Mouse (Mus musculus) cerebellum, adult 2 months (tissue): ENCODE data around the gene Spaca9. TPM values are rescaled to one million over a fixed set of nuclear protein-coding genes. Genes with fewer than 3 reads are reported as not detected.

Experiments used
- DNase-seq, 2 experiments: peaks; one replicate each; pipeline ENCODE4 v3.0.0; 2021
- H3K27ac ChIP-seq: fragments of 200-500 bp; 2 replicates; pipeline ENCODE4 v1.5.1; 2012; ENCODE audit warnings: low read length, control low read depth, inconsistent platforms; ENCODE audit not compliant: insufficient read depth
- H3K27me3 ChIP-seq: fragments of 200-500 bp; 2 replicates; pipeline ENCODE4 v1.6.1; 2012; ENCODE audit warnings: inconsistent platforms, mild to moderate bottlenecking, low read length, moderate library complexity; ENCODE audit not compliant: control insufficient read depth, insufficient read depth
- H3K4me1 ChIP-seq: fragments of 200-500 bp; 2 replicates; pipeline ENCODE4 v1.6.1; 2011; ENCODE audit warnings: low read length; ENCODE audit not compliant: control insufficient read depth, insufficient read depth
- H3K4me3 ChIP-seq: fragments of 200-500 bp; replicated peaks from 2 replicates; pipeline ENCODE3; 2011; ENCODE audit warnings: mild to moderate bottlenecking, low read depth, low read length, control low read depth; ENCODE audit not compliant: insufficient read depth
- CTCF ChIP-seq: fragments of 200-500 bp; IDR thresholded peaks from 2 replicates; pipeline ENCODE4 v1.5.1; 2011; ENCODE audit warnings: low read depth, mild to moderate bottlenecking, control low read depth, low read length, moderate library complexity, borderline replicate concordance; ENCODE audit not compliant: insufficient read depth
- POLR2A ChIP-seq: fragments of 200-500 bp; IDR thresholded peaks from 2 replicates; pipeline ENCODE4 v1.6.1; 2011; ENCODE audit warnings: low read length, control low read depth, borderline replicate concordance; ENCODE audit not compliant: insufficient read depth
- WGBS: fragments of 180-500 bp; shearing (Covaris S2); methylation state at CpG from one replicate; pipeline ENCODE4 v1.1.7; 2018; 5-methylcytosine and 5-hydroxymethylcytosine counted together
- polyA plus RNA-seq: library from polyadenylated mRNA; depleted of rRNA; stranded (reverse); fragments of >200 nt; gene quantifications from 2 replicates; pipeline ENCODE4 v1.2.3, GENCODE M21; 2012

Spaca9 gene
- polyA plus RNA-seq, 1 experiment, result 0.61 TPM

DNA sequence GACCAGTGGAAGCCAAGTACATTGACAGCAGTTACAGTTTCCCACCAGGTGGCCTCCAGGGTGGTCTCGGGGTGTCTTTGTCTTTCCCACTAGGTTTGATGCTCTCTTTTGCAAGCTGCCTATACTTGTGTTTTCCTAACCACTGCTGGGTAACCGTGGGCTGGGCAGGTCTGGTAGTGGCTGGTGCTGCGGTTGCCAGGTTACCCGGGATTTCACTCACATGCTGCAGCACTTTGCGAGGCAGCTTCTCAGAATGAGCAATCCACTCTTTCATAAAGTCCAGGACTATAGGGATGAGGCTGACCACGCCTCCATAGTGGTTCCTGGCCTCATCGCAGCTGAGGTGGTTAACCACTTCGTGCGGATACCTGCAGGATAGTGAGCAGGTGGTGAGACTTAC, 6.8 kb downstream of the Spaca9 start:
- Histone ChIP-seq H3K27me3 (no peaks in the 10 kb centered on the region), H3K4me1 (no peaks in the 10 kb centered on the region), H3K27ac (no peak overlapping the region), H3K4me3 (no peak overlapping the region)
- no peak for DNase-seq
- 48% methylated on average over 9 of the region's 9 CpGs for WGBS
- no peak for TF ChIP-seq POLR2A

DNA sequence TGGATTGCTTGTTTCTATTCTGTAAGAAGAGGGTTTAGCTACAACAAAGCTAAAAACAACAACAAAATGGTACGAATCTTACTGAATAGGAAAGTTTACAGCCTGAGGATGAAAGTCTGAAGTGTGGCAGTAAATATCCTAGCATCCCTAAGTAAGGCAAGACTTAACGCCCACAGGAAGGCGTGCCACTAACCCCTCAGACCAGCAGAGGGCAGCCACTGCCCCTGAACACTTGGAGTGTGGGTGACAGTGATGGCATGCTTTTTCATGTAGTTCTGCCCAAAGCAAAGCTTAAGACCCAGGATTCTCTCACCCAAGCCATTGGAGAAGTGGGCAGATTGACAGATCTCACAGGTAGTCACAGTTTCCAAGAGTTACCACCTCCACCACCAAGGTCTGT, 11.1 kb downstream of the Spaca9 start:
- Histone ChIP-seq H3K27ac (no peak overlapping the region), H3K27me3 (no peaks in the 10 kb centered on the region), H3K4me1 (no peaks in the 10 kb centered on the region), H3K4me3 (no peak overlapping the region)
- DNase-seq, result no peak
- WGBS, result 50% methylated on average over 3 of the region's 3 CpGs
- TF ChIP-seq CTCF, result peak; percentile 62
- TF ChIP-seq POLR2A, result no peak

DNA sequence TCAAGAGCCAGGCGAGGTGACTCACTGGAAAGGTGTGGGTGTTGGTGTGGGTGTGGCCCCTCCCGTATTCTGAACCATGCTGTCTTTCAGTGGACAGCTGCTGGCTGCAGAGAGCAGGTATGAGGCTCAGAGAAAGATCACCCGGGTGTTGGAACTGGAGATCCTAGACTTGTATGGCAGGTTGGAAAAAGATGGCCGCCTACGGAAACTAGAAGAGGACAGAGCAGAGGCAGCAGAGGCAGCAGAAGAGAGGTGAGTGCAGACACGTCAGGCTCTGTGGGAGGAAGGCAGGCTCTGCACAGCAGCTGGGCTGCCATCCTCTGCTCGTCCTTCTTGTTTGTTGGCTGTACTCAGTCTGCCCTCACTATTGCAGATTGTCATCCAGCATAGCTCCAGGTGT, 13.6 kb downstream of the Spaca9 start:
- no peak overlapping the region for H3K4me3 ChIP-seq
- H3K27me3 ChIP-seq, result no peaks in the 10 kb centered on the region
- H3K4me1 ChIP-seq, result no peaks in the 10 kb centered on the region; the same call in 1 of the 2 replicates
- no peak for TF ChIP-seq POLR2A
- no peak for TF ChIP-seq CTCF
- H3K27ac ChIP-seq, result no peak overlapping the region
- WGBS, result 85% methylated on average over 7 of the region's 7 CpGs
- DNase-seq, result no peak

DNA sequence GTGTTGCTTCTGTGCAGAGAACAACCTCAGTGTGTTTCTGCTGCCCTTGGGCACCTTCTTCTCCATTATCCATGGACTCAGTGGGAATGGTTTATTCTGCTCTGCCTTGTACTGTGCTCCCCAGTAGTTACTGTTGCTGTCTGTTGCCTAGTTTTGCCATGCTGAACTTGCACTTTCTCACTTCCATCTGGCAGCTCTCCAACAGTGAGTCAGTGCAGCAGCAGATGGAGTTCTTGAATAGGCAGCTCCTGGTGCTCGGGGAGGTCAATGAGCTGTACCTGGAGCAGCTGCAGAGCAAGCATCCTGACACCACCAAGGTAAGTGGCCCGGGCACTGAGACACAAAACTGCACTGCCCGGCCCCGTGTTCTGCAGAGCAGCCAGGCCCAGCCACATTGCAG, 17.8 kb downstream of the Spaca9 start:
- Histone ChIP-seq H3K27me3 (no peaks in the 10 kb centered on the region), H3K4me3 (no peak overlapping the region), H3K4me1 (no peaks in the 10 kb centered on the region; the same call in 1 of the 2 replicates), H3K27ac (no peak overlapping the region)
- TF ChIP-seq POLR2A (no peak), CTCF (no peak)
- 20% methylated on average over 4 of the region's 4 CpGs for WGBS
- peak; percentile 51 to 78 for DNase-seq

DNA sequence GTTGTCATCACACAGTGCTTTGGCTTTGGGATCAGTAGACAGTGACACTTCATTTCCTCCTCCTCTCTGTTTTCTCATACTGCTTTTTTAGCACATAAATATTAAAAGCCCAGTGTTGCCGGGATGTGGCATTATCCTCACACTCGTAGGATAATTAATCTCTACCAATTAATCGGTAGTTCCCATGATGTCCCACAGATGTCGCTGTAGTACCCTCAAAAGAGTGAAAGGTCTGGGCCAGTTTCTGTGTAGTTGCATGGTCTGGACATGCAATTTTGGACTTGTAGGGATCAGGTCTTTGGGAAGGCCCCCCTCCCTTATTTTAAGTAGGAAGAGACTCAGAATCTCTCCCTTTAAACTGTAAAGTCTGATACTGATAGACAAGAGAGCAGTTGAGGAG, 18.8 kb downstream of the Spaca9 start:
- H3K4me3 ChIP-seq, result no peak overlapping the region
- no peaks in the 10 kb centered on the region; the same call in 1 of the 2 replicates for H3K4me1 ChIP-seq
- TF ChIP-seq CTCF (peak; percentile 39; the same call in 1 of the 2 replicates), POLR2A (no peak)
- H3K27ac ChIP-seq, result no peak overlapping the region
- DNase-seq, result no peak
- 13% methylated on average over 4 of the region's 4 CpGs for WGBS
- no peaks in the 10 kb centered on the region for H3K27me3 ChIP-seq

DNA sequence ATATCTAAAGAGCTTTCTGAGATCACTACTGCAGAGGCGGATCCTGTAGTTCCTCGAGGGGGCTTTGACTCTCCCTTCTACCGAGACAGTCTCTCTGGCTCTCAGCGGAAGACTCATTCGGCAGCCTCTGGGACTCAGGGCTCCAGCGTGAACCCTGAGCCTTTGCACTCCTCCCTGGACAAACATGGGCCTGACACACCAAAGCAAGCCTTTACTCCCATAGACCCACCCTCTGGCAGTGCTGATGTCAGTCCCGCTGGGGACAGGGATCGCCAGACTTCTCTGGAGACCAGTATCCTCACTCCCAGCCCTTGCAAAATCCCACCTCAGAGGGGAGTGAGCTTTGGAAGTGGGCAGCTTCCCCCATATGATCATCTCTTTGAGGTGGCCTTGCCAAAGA, 23.5 kb downstream of the Spaca9 start:
- DNase-seq, result no peak
- WGBS, result 92% methylated on average over 8 of the region's 8 CpGs

DNA sequence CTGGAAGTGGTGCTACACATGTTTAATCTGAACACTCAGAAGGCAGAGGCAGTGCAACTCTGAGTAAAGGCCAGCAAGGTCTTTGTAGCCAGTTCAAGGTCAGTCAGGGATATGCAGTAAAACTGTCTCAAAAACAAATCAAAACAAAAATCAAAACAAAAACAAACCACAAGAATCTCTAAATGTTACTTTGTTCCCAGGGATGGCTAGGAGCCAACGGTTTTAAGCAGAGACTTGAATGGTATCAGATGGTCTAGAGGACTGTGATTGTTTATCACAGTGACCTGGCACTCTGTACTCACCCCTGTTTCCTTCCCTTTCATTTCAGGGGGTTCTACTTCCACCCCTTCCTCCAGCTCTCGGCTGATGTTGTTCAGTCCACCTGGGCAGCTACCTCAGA, 28.1 kb downstream of the Spaca9 start:
- WGBS, result 89% methylated on average over 2 of the region's 2 CpGs
- Histone ChIP-seq H3K4me3 (no peak overlapping the region), H3K27ac (no peak overlapping the region), H3K4me1 (no peaks in the 10 kb centered on the region), H3K27me3 (no peaks in the 10 kb centered on the region)
- no peak for DNase-seq
- TF ChIP-seq POLR2A (no peak), CTCF (no peak)

More for the DNA sequence above, 23.5 kb downstream of the Spaca9 start:
- H3K4me1 ChIP-seq, result no peaks in the 10 kb centered on the region
- no peak overlapping the region for H3K4me3 ChIP-seq
- H3K27ac ChIP-seq, result no peak overlapping the region
- H3K27me3 ChIP-seq, result no peaks in the 10 kb centered on the region
- no peak for TF ChIP-seq POLR2A
- no peak for TF ChIP-seq CTCF

DNA sequence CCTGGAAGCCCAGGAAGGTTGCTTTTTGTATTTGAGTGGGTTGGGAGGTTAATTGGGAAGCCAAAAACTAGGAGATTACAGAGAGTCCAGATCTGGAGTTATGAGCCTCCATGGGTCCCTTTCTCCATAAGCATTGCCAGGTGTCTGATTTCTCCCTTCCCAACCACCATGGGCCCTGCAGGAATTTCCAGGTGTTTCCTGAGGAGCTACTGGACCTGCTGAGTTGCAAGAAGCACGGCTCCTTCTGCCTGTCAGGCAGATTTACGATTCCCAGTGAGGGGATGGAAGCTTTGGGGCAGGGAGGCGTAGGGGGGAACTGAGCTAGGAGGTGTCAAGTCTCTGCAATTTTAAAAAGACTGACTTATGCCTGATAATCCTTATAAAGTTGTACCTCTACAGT, 33.7 kb downstream of the Spaca9 start:
- Histone ChIP-seq H3K27ac (no peak overlapping the region), H3K27me3 (no peaks in the 10 kb centered on the region), H3K4me1 (no peaks in the 10 kb centered on the region), H3K4me3 (no peak overlapping the region)
- no peak for DNase-seq
- WGBS, result 87% methylated on average over 3 of the region's 3 CpGs
- TF ChIP-seq POLR2A (no peak), CTCF (no peak)
